Mouse (Mus musculus): ENCODE measurements around the gene Lix1.
"Not testable (repeated sequence)": the region's sequence is repeated elsewhere in the genome, so short reads cannot be mapped to it uniquely, and the experiment has no call there.

Gene Lix1

DNA sequence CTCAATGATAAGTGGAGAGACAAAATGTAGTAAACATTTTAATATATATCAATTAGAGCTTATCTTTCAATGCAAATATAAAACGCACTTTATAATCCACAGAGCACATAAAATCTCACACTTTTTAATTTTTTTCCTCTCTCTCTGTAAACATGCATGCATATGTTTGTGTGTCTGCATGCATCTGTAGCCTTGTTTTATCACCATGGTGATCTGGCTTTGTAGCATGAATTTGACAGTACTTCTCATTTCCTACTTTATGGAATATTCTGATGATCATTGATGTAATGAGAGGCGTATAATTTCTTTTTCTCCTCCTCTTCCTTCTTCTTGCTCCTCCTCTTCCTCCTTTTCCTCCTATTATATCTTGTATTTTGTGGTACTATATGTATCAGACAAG lies 9.7 kb downstream of the Lix1 start:
- CTCF ChIA-PET: no interaction called here

DNA sequence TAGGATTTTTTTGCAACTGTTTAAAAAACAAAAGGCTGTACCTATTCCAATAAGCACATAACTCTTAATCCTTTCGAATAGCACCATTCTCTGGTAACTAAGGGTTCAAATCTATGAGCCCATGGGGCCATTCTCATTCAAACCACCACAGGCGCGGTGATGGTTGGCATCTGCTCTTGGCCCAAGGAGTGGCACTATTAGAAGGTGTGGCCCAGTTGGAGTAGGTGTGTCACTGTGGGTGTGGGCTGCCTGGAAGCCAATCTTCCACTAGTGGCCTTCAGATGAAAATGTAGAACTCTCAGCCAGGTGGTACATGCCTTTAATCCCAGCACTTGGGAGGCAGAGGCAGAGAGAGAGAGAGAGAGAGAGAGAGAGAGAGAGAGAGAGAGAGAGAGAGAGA lies 11.7 kb downstream of the Lix1 start:
- CTCF ChIA-PET: no interaction called here

DNA sequence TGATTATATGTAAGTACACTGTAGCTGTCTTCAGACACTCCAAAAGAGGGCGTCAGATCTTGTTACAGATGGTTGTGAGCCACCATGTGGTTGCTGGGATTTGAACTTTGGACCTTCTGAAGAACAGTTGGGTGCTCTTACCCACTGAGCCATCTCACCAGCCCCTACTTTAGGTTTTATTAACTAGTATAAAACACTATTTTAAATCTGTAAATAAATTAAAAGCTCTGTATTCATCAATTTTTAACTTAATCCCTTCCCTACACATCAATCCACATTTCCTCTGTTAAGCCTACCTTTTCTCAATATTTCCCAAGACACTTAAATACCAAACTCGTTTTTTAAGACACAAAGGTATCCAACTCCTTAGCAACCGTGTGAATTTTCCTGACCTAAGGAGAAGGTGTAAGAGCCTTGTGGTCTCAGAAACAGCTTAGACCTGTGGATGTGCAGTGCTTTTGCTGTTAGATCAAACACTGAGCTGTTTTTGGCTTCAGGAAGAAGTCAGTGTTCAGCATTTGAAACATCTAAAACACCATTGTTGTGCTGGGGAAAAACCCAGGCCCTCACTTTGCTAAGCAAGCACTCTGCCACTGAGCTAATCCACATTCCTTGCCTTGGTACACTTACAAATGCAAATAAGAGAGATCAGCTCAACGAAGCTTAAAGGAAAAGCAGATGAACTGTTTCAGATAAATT lies 22.3 kb downstream of the Lix1 start:
- CTCF ChIA-PET: no interaction called here

DNA sequence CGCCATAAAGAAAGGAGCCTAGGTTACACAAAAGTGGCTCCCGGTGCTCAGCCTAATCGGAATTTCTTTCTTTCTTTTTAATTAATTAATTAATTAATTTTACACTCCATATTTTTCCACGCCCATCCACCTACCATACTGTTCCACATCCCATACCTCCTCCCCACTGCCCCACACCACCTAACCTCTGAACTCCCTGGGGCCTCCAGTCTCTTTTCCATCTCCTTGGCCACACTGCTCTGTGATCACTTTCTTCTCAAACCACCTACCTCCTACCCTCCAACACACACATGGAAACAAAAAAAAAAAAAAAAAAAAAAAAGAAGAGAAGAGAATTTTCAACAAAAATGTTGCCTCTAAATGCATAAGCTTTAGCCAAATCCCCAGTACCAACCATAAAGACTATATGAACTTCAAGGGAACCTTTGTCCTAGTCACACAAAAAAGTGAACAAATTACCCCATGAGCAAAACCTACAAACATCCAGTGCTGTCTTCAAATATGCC lies 22.9 kb downstream of the Lix1 start:
- CTCF ChIA-PET: no interaction called here

DNA sequence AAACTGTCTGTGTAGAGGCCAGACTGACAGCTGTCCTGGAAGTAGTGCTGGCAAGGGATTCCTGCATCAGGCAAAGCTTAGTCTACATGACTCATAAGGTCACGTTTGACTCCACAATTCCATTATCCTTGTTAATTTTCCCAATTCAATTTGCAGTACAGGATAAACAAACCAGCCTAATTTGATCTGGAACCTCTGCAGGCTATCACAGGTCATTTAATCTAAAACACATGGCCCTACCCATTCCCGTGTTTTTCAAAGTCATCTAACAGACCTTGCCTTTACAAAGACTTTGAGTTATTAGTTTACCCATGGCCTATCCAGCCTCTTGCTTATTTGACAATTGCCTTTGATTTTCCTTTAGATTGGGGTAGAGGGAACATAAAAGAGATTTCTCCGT lies 23.4 kb downstream of the Lix1 start:
- CTCF ChIA-PET: no interaction called here

DNA sequence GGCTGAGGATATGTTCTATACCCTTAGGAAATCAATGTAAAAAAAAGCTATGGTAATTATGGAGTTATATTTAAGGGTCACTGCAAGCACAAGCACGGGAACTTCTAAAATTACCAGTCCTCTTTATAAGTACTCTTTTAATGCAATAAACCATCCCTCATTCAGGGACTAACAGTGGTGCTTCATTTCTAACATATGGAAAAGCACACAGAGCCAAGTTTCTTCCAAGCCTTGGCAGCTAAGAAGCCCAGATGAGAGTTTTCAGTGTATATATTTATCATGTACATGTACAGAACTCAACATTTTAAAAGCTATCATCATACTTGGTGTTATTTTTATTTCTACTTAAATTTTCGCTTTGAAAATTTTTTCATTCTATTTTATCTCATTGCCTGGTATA lies 26.4 kb downstream of the Lix1 start:
- CTCF ChIA-PET: no interaction called here

DNA sequence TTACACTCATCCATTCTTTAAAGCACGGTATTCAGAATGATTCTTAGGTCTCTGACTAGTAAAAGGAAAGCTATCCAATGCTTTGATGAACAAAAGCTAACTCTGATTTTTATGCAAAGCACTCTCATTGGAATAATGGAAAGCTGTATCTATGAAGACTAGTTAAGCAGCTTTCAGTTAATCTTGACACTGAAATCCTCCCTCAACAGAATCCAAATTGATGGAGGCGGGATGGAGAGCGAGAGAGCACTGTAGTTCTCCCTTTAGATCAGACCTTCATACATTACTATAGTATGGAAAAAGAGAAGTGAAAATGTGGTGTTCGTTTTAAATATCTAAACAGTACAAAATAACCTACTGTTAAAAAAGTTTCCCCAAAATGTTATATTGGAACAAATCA lies 31.2 kb downstream of the Lix1 start:
- CTCF ChIA-PET: no interaction called here

DNA sequence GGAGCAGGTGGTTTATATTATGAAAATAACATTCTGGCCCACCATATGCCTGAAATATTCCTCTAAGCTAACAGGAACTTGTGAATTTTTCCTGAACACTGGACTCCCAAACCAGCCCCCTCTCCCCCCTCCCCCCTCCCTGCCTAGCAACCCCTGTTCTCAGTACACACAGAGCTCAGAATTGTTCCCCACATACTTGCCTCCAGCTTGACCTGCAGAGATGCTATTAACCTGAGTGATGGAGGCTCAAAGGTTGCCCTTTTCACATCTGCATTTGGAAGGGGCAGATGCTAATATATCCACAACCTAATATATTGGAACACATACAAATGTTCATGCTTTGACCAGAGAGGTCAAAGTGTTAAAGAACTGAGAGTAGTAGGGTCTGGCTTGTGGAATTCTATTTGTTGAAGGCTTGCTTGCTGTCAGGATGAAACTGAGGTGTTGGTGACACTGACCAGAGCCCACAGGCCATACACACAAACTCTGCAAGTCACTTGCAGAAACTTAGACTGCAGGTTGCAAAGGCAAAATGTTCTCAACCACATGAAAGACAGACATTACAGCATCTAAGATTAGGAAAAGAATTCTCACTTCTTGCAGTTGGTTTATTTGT lies 36.2 kb downstream of the Lix1 start:
- CTCF ChIA-PET: interaction anchor here (0.5 to 0.6 kb wide), 2 partner anchors 55 to 470 kb away, joined by 5 read pairs; no protein-coding TSS in a partner anchor

DNA sequence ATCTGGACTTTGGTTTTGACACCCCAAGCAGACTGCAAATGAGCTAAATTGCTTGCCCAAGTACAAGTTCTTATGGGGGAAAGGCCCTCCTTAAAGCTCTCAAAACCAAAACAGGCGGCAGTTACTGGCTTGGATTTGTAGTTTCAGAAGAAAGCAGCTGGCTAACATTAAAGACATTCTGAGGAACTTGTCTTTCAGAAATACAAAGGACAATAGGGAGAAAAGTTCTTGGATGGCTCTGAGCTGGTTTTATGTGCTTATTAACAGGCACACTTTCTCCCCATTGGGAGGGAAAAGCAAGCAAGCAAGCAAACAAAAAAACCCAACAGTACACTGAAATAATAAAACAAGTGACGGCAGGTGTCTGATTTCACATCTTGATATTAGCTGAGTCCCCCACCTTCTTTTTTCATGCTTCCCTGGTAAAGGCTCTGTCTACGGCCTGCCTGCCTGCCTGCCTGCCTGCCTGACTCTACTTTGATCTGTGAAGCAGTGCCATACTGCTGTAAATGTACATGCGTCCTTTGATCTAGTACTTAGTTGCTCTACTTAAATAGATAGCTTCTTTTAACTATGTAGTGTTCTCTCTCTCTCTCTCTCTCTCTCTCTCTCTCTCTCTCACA lies 39.5 kb downstream of the Lix1 start:
- CTCF ChIA-PET: interaction anchor here (0.5 to 0.6 kb wide), 2 partner anchors 14 to 194 kb away, joined by 3 to 4 read pairs; no protein-coding TSS in a partner anchor

DNA sequence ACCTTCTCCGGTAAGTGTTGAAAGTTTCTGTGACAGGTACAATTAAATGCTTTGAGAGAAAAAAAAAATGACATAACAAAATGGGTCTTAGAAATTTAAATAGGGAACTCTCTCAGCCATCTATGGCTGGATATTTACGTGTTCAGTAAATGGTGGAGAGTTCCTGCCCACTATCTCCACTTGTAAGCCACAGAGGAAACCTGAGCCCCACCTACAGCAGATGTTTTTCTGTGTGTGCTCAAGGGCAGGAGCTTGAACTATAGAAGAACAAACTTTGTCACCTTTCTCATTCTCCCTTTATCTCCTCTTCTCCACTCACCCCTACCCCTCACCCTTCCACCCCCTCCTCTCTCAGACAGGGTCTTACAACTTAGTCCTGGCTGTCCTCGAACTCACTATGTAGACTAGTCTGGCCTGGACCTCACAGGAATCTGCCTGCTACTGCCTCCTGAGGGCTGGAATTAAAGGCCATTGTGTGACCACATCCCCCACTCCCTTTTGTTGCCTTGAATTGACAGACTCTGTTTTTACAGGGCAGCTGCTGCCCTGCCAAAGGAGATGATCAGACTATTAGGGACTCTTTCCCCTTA lies 41.9 kb downstream of the Lix1 start:
- CTCF ChIA-PET: no interaction called here

DNA sequence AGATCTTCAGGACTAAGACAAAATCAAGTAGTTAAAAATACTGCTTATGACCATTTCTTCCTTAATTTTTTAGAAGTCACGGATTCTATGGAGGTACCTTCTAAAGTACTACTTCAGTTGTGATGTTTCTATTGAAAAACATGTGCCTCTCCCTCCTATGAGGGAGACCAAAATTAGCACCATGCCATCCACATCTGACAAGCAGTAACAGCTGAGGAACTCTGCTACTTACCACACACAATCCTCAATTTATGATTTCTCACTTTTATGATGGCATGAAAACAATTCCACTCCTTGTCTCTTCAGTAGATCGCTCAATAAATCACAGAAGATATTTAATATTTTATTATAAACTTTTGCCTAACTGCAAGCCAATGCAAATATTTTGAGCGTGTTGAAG lies 44.2 kb downstream of the Lix1 start:
- CTCF ChIA-PET: no interaction called here

DNA sequence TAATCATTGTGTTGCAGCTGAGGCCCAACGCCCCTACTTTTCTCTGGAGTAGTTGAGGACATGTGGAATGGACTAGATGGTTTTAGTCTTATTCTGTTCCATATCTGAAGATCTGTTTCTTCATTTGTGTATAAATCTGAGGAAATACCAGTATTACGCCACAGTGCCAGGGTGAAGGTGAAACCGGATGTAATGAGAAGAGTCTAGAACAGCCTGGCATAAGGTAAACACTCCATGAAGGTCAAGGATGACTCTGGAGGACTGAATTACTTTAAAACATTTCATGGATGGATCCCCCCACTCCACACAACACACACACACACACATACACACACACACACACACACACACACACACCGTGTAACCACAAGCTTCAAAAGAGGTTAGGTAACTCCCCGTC lies 45.3 kb downstream of the Lix1 start:
- CTCF ChIA-PET: interaction anchor here (0.5 kb wide), 1 partner anchor 52 kb away, joined by 3 read pairs; no protein-coding TSS in a partner anchor

DNA sequence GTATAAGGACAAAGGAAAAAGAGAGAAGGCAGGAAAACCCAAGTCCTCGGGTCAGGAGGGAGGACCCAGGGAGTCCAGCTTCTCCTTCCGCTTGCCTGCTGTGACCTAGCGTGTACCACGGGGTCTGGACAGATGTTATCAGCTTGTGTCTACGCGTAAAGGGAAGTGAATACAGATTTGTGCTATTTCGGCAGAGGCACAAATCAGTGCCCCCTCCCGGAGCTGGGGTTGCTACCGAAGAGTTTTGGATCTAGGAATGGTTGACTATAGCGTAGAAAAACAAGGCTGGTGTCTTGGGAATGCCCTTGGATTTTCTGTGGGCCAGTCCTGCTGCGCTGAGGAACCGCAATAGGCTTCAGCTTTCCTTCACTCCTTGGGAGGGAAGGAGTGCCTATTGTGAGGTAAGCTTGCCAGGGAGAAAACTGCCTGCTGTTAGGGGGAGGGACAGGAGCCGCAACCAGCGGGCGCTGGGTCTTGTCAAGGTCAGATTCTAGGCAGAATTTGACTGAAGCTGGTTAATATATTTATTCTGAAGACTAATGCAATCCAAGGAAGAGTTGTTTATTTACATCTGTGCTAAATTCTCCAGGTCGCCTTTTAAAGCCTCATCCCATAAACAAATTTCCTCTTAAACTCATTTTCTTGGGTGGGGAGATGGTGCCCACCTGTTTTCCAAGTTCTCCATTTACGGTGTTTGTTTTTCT lies 46.4 kb downstream of the Lix1 start:
- CTCF ChIA-PET: interaction anchor here (1.0 kb wide), 1 partner anchor 51 kb away, joined by 3 read pairs; no protein-coding TSS in a partner anchor

DNA sequence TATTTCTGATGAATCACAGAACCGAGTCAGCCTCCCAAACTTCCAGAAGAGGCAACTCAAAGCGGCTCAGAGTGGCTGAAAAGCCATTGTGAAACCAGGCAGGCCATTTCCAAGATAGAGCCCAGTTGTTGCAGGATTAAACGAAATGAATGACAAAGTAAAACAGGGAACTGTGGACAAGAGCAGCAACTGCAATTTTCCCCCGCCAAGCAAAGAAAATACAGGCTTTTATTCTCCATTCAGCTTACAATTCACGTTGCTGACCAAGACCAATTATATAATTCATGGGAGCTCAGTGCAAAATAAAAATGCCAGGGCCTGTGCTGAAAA lies 46.9 kb downstream of the Lix1 start:
- CTCF ChIA-PET: no interaction called here

DNA sequence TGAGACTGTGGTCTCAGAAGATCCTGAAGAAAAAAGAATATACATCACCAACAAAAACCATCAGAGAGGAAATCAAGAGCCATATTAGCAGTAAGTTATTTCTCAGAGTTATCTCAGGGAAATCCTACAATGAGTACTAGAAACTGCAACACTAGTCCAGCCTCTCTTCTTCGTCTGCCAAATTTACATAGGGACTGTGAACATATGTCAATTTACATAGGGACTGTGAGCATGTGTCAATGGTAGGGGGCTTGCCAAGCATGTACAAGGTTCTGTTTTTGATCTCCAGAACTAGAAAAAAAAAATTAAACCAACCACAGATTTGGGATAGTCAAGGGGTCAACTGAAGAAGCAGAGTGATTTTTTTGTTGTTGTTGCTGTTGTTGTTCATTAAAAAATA lies 48.6 kb downstream of the Lix1 start:
- CTCF ChIA-PET: no interaction called here

DNA sequence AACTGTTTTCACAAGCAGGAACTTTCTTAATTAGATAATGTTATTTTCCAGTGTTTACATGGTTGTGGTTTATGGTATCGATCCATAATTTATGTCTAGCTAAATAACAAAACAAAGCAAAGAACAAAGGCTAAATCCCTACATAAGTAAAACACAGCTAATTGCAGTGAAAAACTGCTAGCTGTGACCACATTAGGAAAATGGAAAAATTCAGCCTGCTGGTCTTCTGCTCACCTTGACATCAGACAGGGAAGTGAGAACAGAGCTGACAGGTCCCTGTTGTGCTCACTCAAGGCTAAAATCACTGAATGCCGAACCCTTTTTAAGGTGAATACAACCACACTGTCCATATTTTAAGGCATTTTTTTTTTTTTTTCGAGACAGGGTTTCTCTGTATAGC lies 50.1 kb downstream of the Lix1 start:
- CTCF ChIA-PET: interaction anchor here (0.6 kb wide), 1 partner anchor 192 kb away, joined by 4 read pairs; no protein-coding TSS in a partner anchor

DNA sequence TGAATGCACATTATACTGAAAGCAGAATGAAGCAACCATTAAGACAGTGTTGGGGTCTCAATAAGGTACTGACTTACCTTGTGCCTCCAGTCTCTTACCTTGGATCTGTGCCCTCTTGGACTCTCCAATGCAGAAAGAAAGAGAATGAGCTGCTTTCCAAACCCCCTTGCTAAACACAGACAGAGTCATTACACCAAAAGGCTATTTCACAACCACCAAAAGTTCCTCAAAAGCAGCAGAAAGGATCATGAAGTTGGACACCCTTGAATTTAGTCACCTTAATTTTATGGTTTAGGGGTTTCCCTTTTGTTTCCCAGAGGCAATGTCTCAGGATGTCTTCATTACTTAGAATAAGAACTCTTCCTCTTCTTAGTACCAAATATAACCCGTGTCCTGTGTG lies 52.1 kb downstream of the Lix1 start:
- CTCF ChIA-PET: no interaction called here

DNA sequence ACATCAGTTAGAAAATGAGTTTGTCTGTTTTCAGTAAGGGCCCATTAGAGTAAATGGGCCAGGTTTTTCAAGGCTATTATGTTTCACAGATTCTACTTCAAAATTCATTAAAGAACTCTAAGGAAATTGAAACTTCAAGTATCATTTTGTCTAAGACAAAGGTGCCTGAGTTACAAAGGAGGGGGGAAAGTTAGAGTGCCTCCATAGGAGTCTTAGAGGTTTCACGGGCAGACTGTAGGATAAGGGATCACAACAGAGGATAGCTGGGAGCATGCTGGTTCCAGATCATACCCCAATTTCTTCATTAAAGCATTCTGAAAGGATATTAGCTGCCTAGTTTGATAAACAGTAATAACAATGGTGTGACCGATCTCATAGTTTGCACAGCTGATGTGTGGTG lies 83.3 kb downstream of the Lix1 start:
- CTCF ChIA-PET: no interaction called here

DNA sequence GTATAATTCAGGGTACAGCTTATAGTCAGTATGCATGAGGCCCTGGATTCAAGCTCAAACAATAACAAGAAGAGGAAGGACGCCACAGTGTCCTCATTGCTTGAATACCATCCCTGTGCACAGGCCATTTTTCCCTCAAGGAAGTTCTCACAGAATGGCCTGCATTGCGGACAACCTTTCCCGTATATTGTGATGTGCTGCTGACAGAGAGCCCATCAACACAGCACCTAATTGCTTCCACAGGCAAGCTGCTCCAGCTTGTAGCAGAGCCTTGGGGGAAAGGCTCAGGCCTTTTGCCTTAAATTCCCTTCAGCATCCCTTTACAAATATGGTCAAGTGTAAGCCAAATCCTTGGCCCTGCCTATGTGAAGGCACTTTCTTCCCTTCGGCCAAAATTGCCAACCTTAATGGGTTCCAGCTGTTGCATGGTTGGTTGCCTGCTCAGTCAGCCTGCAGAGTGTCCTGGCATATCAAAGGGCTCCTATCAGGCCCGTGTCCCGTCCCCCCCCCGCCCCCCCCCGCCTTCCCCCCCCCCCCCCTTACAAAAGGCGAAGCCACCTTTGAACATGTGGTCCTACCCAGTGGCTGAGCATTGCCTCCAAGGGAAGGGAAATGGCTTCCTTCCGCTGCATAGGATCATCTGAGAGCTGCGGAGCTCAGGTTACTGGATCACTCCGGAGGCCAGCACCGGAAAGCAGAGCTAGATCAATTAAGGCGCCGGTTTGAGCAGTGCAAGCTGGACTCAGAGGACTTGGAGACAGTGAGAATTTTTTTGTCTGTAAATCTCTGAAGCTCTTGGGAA lies 88.5 kb downstream of the Lix1 start:
- CTCF ChIA-PET: no interaction called here

DNA sequence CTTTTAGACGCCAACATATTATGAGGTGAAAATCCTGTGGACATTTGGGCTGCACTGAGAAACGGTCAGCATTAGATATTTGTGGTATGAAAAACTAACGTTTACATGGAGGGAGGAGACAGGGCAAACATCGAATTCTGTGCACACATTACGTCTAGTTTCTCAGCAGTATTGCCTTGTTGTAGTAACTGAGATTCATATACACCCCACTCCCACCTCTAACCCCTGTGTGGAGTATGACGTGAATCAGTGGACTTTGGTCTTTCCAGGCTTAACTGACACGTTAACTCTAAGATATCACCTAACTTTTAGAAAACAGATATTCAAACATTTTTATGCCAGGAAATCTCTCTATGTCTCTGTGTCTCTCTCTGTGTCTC lies 89.1 kb downstream of the Lix1 start:
- CTCF ChIA-PET: no interaction called here

DNA sequence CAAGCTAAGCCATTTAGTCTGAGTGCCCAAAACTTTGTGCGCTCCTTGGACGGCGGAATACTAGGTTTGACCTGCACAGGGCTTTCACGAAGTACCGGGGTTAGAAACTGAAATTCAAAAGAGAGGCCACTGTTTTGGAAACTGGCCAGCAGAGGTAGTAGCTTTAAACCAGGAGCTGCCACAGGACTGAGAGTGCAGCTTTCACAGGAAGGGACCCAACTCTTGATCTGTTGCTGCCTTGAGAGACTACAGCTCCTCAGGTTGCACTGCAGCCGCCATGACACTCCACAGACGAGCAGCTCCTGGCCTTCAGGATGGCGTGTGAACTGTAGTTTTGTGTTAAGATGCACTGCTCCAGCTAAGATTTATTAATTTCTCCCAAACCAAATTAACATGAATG lies 89.6 kb downstream of the Lix1 start:
- CTCF ChIA-PET: no interaction called here

DNA sequence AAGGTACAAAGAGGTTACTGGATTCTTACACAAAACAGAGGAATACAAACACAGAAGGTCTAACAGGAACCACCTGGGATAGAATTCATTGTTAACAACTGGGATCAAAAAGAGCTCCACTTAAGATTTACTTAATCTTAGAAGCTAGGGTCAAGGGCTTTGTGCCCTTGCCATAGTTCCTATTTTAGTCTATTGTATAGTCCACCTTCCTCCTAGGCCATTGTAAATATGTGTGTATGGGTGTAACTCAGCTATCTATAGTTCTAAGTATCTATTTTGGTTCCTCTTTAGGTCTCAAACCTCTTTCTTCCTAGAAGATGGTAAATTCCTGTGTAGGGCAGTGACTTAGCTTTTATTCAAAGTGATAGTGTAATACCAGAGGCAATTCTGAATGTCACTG lies 93.8 kb downstream of the Lix1 start:
- CTCF ChIA-PET: not testable (repeated sequence)

Measured in spleen, embryonic (tissue).